Mouse (Mus musculus) A20 (cell line): ENCODE results near the gene Vamp3.

Experiments used
- DNase-seq: peaks from one replicate; pipeline ENCODE4 v3.0.0-alpha.2; 2011; ENCODE audit warnings: low read depth, low spot score

The Vamp3 gene

GRCm38 (mm10) chr4:151057347-151058321 is at the start of gene Vamp3:
TSS of gene Vamp3 (minus strand) at chr4:151057963.
- DNase-seq = peak; percentile 100

- no peak for DNase-seq
Measured at GRCm38 (mm10) chr4:151106468-151106867, 48.7 kb upstream of the Vamp3 start.

GRCm38 (mm10) chr4:151105886-151106285 is 48.1 kb upstream of the Vamp3 start:
- no peak for DNase-seq

- DNase-seq = no peak
Measured at GRCm38 (mm10) chr4:151104147-151104546, 46.4 kb upstream of the Vamp3 start.

GRCm38 (mm10) chr4:151103646-151104045 is 45.9 kb upstream of the Vamp3 start:
- DNase-seq = no peak

- no peak for DNase-seq
Measured at GRCm38 (mm10) chr4:151097104-151097438, 39.3 kb upstream of the Vamp3 start.

- DNase-seq = no peak
Measured at GRCm38 (mm10) chr4:151096334-151097103, 38.8 kb upstream of the Vamp3 start.

GRCm38 (mm10) chr4:151095207-151095606 is 37.4 kb upstream of the Vamp3 start:
- DNase-seq = peak; percentile 39

- no peak for DNase-seq
Measured at GRCm38 (mm10) chr4:151089270-151089669, 31.5 kb upstream of the Vamp3 start, which contains the start of gene Gm13090. TSS of gene Gm13090 (plus strand) at chr4:151089570.

- DNase-seq = no peak
Measured at GRCm38 (mm10) chr4:151088819-151089218, 31.1 kb upstream of the Vamp3 start.

- no peak for DNase-seq
Measured at GRCm38 (mm10) chr4:151087358-151087757, 29.6 kb upstream of the Vamp3 start.

GRCm38 (mm10) chr4:151083027-151083426 is 25.3 kb upstream of the Vamp3 start:
- no peak for DNase-seq

- no peak for DNase-seq
Measured at GRCm38 (mm10) chr4:151081977-151082376, 24.2 kb upstream of the Vamp3 start.

GRCm38 (mm10) chr4:151081355-151081754 is 23.6 kb upstream of the Vamp3 start:
- no peak for DNase-seq

GRCm38 (mm10) chr4:151074817-151075216 is 17.1 kb upstream of the Vamp3 start:
- no peak for DNase-seq

- DNase-seq = peak; percentile 56
Measured at GRCm38 (mm10) chr4:151073108-151073744, 15.5 kb upstream of the Vamp3 start.

GRCm38 (mm10) chr4:151070962-151071361 is 13.2 kb upstream of the Vamp3 start:
- no peak for DNase-seq

- DNase-seq = no peak
Measured at GRCm38 (mm10) chr4:151068751-151069150, 11.0 kb upstream of the Vamp3 start.

- no peak for DNase-seq
Measured at GRCm38 (mm10) chr4:151059566-151059965, 1.8 kb upstream of the Vamp3 start.

- no peak for DNase-seq
Measured at GRCm38 (mm10) chr4:151058634-151059033, 871 bp upstream of the Vamp3 start.

GRCm38 (mm10) chr4:151051162-151051561 is 6.6 kb downstream of the Vamp3 start:
- DNase-seq = no peak

- DNase-seq = no peak
Measured at GRCm38 (mm10) chr4:151046524-151046923, 11.2 kb downstream of the Vamp3 start.
